10 mouse cellular contexts compared by ENCODE assay signal in genomic region chr9:74282072-74282471, GRCm38 (mm10).
"Had no signal": no experiment of that assay in that cellular context is flagged by ENCODE, and none has a peak within 500 bp of the region (broad histone marks: within the 10 kb centered on the region; RNA-seq: fewer than 3 reads in every experiment).

No protein-coding gene starts in this region.

- H3K4me2 ChIP-seq: intestine, embryonic 15.5 days; kidney, embryonic 15.5 days; limb, embryonic 13.5 days had no signal

- H3K27me3 ChIP-seq: intestine, embryonic 15.5 days; kidney, embryonic 15.5 days; limb, embryonic 13.5 days had no signal

- DNase-seq: kidney, adult 2 months; kidney, postnatal 14 days; left cerebral cortex, postnatal 4 days; lung, adult 18-20 months; thymus, postnatal 4 days had no signal

- H3K4me3 ChIP-seq: intestine, embryonic 15.5 days; kidney, embryonic 15.5 days; limb, embryonic 13.5 days had no signal

- H3K36me3 ChIP-seq: intestine, embryonic 15.5 days; kidney, embryonic 15.5 days; limb, embryonic 13.5 days had no signal

- H3K9ac ChIP-seq: intestine, embryonic 15.5 days; kidney, embryonic 15.5 days; limb, embryonic 13.5 days; liver, embryonic 14.5 days had no signal

- H3K9me3 ChIP-seq: intestine, embryonic 15.5 days; kidney, embryonic 15.5 days; limb, embryonic 13.5 days had no signal

- ATAC-seq: intestine, embryonic 15.5 days had no signal

- H3K27ac ChIP-seq: intestine, embryonic 15.5 days; kidney, embryonic 15.5 days; limb, embryonic 13.5 days; liver, embryonic 14.5 days; stomach, postnatal 0 days had no signal

- H3K4me1 ChIP-seq: intestine, embryonic 15.5 days; limb, embryonic 13.5 days had no signal
